Mouse (Mus musculus) inflammation-experienced regulatory T-cells, adult 6 months (primary cell): Measurements from ENCODE around the gene E2f6. TPM values are rescaled to one million over a fixed set of nuclear protein-coding genes. Genes with fewer than 3 reads are reported as not detected.

Source experiments
- ATAC-seq: one replicate; pipeline ENCODE4 v1.8.0; 2017
- polyA plus RNA-seq, 3 experiments: library from polyadenylated mRNA; unstranded; fragments of 100-300 nt; shearing (Covaris generic); gene quantifications; one replicate each; pipeline ENCODE4 v1.2.1; 2017

Gene E2f6
- polyA plus RNA-seq, 3 experiments from 2014 or later = 3.0 to 5.1 (median 5.0) TPM

DNA sequence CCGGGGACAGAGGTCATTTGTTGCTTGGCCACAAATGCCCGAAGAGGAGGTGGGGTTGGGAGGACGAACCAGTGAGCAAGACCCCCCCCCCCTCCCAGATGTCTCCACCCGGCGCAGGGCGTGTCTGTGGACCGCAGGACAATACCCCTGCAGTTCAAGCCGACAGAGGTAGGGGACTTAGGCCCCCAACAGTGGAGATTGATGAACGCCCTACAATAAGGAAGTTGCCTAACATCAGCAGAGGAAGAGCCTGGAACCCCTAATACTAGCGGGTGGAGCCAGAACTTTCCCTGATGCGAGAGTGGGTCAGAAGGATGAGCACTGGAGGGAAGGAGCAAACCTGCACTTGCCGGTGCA lies 9.8 kb upstream of the E2f6 start:
- ATAC-seq = no peak

DNA sequence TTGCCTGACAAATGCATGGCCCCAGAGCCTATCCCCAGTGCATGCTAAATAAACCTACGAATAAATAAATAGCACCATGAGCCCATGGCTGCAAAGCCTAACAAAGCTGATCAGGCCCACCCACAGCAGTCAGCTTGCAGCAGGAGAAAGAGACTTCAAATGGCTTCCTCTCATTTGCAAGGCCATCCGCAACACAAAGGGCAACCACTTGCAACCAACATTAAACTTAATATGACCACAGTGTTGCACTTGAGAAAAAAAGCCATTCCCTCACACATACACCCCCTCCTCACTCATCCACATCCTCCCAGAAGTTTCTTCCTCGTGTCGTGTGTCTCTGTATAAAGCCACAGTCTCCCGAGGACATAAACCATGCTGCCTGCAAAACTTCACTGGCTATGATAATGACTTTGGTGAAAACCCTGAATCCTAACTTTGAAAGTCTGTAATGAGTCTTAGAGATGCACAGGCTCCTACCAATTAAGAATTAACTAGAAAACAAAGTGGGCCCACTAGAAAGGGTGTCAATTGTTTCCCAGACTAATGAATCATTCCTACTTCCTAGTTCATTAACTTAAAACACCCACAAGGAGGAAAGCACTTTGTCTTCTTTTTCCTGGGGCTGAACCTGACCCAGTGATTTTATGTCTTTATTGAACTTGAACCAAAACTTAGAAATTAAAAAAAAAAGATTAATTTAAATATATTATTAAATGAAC lies 7.4 kb upstream of the E2f6 start:
- no peak for ATAC-seq

DNA sequence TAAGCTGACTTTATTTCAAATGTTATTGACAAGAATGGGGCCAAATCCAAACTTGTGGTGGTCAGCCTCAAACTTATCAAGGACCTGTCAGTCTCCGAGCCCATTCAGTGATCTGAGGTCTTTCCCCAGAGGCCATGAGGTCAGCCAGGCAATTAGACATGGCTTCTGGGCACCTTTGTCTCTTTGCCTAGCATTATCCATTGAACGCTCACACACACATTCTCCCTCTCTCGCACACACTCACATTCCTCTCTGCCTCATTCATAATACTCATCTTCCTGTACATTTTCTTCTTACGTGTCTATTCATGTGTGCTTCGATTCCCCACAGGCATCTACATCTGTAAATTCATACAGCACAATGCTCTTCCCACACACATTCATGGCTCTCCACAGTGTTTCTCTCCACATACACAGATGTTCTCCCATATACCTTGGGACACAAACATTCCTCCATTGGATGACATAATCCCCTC lies 6.8 kb upstream of the E2f6 start:
- ATAC-seq = no peak

DNA sequence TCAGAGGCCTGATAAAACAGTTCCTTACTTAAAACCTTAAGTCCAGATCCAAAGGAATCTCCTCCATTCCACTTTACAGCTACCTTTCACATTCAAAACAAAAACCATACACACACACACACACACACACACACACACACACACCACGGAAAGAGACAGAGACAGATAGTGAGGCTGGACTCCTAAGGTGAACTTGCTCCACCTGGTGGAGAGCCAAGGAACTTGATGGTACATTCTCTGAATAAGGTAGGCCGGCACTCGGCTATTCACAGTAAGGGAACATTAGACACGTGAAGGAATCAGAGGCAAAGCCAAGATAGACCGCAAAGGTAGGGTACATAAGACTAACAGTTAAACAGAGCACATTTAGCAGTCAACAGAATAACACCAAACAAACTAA lies 5.3 kb upstream of the E2f6 start:
- ATAC-seq = peak; percentile 95

GRCm38 (mm10) chr12:16808045-16808444 lies 2.7 kb upstream of the E2f6 start:
- ATAC-seq = no peak

DNA sequence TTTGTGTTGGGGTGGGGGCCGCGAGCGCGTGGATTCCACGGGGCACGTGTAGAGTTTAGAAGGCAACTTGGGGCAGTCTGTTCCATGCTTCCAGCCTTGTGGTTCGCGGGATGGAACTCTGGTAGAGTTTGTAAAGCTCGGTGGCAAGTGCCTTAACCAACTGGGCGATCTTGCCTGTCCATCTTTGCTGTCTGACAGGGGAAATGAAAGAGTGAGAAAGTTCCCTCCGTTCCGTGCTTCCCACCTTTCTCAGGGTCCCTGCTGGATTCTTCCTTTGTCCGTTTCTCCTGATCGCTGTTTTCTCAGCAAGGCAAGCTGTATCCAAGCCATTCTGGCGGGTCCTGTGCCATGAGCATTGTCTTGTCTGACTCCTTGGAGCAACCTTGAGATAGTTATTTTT lies 714 bp downstream of the E2f6 start:
- ATAC-seq = peak; percentile 10

- no peak for ATAC-seq
Observed at GRCm38 (mm10) chr12:16817147-16817546, 6.4 kb downstream of the E2f6 start.

GRCm38 (mm10) chr12:16818513-16818912 lies 7.8 kb downstream of the E2f6 start:
- no peak for ATAC-seq

DNA sequence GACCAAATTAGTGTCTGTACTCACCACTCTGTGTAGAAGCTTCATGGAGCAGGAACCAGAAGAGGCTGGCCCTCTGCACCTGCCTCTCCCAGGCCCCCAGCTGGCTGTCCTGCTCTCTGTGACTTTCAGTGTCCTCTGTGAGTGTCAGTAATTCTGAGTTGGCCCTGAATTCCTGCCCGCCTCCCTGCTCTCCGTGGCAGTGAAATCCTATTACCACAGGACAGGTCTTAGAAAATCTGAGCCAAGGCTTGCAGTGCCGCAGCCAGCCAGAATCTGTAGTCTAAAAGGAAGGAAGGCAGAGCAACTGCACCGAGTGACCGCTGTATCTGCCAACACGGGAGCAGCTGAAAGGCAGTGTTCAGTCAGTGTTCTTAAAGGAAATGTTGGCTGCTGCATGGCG lies 10.0 kb downstream of the E2f6 start:
- no peak for ATAC-seq

GRCm38 (mm10) chr12:16822181-16822734 lies 11.5 kb downstream of the E2f6 start:
- no peak for ATAC-seq

DNA sequence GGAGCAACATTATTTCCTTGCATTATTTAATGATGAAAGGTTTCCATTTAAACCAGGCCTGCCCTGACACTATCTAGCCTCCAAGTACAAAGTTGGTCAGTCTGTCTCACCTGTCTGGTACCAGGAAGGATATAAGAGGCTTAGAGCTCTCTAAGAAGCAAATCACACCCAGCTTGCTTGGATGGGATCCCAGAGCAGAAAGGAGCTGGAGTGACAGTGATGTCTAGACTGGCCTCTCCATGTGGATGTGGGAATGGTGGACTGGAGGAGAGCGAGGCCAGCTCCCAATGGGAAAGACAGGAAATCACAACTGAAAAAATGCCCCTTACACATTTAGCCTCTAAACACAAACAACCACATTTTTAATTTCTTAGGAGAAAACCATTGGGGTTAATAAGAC lies 12.9 kb downstream of the E2f6 start:
- ATAC-seq = no peak

DNA sequence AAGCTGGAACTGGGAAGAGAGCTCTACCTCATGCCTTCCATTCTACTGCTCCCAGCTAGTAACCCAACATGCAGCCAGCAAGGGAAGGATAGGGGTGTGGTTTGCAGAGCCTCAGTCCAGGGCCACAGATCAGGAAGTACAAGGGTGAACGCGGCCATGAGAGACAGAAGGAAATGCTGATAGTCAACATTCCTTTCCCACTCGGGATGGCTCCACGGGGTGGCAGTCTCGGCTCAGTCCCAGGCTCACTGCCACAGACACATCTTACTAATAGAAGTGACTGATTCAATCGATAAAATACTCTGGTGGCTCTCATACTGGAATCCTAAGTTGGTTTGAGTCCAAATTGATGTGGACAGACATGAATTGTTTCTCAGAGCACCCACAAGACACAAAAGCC lies 17.7 kb downstream of the E2f6 start:
- ATAC-seq = no peak

- ATAC-seq = no peak
Observed at GRCm38 (mm10) chr12:16829785-16830184, 19.0 kb downstream of the E2f6 start.

DNA sequence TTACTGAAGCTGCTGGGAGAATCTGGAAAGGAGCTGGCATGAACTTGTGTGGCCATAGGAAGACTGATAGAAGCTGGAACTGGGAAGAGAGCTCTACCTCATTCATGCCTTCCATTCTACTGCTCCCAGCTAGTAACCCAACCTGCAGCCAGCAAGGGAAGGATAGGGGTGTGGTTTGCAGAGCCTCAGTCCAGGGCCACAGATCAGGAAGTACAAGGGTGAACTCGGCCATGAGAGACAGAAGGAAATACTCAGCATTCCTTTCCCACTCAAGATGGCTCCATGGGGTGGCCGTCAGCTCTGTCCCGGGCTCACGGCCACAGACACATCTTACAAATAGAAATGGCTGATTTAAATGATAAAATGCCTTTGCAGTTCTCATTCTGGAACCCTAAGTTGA lies 20.3 kb downstream of the E2f6 start:
- no peak for ATAC-seq

DNA sequence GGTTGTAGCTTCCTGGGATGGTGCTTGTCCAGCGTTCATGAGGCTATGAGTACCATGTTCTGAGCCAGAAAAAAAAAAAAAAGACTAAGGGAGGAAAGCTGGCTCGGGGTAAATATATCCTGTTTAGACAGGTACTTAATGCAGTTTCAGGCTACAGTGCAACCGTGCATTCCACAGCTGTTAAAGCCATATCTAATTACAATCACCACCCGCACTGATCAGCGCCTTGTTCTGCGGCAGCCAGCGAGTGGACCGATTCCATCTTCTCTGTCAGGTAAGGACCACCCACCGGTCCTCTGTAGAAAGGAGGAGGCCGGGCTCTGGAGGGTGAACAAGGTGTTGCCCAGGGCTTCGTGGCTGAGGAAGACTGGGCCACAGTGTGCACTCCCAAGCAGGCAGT lies 23.9 kb downstream of the E2f6 start:
- no peak for ATAC-seq

GRCm38 (mm10) chr12:16836188-16836587 lies 25.4 kb downstream of the E2f6 start:
- ATAC-seq = no peak

GRCm38 (mm10) chr12:16837766-16838165 lies 27.0 kb downstream of the E2f6 start:
- no peak for ATAC-seq

DNA sequence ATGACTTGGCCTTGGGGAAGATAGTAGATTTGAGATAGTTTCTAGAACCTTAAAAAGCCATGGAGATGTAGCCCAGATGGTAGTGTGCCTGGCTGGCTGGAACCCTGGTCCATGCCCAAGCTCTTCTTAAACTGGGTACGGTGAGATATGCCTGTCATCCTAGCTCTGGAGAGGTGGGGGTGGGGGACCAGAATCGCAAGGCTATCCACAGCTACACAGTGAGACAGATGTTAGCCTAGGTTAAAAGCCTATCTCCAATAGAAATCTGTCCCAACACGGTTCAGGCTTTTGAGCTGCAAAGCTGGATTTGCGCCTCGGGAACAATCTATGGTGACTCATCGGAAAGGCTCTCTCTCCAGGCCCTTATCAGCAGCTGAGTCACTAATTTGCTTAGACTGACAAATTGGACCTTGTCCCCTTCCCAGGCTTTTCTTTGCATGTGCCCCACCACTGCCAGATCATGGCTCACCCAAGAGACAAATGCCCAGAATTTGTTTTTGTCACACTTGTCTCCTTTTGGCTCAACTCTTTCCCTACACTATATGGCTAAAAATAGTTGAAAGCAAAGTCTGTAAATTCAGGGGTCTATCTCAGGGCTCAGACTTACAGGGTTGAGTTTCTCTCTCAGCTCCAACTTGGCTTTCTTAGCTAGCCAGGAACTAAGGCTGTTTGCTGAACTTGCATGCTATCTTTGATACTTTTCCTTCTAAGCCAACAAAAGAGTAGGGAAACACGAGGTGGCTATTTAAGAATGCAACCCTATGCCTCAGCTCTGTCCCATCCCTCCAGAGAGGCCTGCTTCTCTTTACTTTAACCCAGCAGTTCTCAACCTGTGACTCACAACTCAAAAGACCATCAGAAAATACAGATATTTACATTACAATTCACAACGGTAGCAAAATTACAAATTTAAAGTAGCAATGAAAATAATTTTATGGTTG lies 30.3 kb downstream of the E2f6 start:
- ATAC-seq = no peak

DNA sequence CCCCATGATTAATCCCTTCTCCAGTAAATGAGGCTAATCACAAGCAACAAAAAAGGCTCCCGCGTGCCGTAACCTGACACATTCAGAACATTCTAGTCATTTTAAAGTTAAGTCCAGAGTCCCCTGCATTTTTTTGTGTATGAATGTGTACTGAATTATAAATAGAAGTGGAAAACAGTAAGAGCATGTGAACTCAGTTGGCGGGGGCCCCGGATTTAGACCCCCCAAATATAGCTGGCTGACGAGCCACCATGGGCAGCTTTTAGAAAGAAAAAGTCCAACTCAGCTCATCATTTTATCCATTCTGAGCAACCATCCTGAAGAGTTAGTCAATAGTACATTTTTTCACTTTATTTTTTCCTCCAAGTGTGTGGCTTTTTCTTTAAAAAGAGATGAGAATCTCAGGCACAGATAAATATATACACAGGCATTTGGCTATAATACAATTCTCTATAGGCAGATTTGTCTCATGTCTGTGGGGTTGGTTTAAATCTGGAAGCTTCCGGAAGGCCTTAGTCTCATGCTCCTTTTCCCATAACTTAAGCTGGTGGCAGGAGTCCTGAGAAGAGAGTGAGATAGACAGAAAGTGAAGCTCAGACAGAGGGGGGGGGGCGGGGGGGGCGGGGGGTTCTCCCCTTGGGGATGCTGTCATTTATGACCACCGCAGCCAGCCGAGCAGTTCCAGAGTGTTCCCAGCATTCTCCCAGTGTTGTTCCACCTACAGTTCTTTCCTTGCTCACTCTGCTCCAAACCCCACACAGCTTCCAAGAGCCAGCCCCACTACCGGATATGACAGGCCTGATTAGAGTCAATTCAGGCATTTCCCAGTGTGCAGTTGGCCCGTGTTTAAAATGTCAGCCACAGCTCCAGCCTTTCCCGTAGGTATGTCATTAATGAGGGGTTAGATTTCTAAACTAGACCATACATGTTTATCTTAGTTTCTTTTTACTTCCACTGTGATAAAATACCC lies 34.1 kb downstream of the E2f6 start:
- ATAC-seq = no peak

GRCm38 (mm10) chr12:16847204-16847792 lies 36.5 kb downstream of the E2f6 start:
- ATAC-seq = no peak

- no peak for ATAC-seq
Observed at GRCm38 (mm10) chr12:16848501-16848900, 37.7 kb downstream of the E2f6 start.

GRCm38 (mm10) chr12:16849821-16850220 lies 39.1 kb downstream of the E2f6 start:
- ATAC-seq = no peak
